Mouse (Mus musculus) cerebellum, postnatal 4 days (tissue): ENCODE measurements at regions not wholly inside any gene's neighbourhood (a gene's known extent, or its start where the extent isn't known, plus 50 kb on each side); places are given as distances from the start of the nearest gene placed in this dataset.
A peak's percentile ranks its signal among the peaks of the same experiment; 100 is the strongest.

Experiments
- DNase-seq, 2 experiments: peaks; one replicate each; pipeline ENCODE4 v3.0.0; 2022; ENCODE audit warnings: low spot score in 2 of 2, mixed read lengths in 1 of 2

DNA sequence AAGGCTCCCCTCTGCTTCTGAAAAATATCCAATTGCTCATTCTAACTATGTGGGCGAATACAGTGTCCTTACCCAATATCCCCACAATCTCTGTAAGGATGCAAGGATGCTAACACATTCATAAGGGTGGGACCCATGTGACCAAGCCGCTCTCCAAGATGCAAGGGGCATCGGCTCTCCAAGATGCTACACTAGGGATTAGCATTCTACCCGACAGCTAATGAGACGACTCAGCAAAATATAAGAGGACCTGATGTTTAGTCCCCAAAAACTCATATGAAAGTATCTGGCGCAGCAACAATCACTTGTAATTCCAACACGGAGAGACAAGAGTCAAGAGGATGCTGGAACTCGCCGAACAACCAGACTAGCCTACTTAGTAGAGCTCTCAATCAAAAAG is 299.6 kb upstream of the Jmjd1c start:
- no peak for DNase-seq

GRCm38 (mm10) chr10:66802691-66803090 is 293.2 kb upstream of the Jmjd1c start:
- no peak for DNase-seq

DNA sequence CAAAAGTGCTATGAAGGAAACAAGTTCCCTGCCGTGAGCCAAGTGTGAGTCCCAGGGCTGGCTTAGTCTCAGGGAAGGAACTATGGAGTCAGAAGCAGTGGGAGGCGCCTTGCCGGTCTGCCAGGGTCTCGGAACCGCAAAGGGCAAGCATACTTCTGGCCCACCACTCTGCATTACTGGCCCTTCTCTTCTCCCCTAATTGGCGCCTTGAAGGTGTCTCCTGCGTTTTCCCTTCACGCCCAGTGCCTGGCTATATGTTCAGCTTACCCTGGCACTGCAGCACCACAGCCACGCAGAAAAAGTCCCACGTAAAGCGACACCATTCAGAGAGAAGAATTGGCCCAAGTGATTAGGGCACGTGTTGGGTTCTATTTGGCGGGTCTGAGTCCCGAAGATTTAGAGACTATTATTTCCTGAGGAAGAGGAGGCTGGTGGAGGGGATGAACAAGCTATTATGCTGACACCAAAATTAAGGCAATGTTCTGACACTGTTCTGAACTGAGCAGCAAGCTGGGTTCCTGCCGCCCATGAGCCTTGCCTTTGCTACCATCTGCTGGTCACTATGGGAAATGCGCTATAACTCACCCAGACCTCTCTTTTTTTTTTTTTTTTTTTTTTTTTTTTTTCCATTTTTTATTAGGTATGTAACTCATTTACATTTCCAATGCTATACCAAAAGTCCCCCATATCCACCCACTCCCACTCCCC is 288.5 kb upstream of the Jmjd1c start:
- DNase-seq: peak; percentile 45 to 73

DNA sequence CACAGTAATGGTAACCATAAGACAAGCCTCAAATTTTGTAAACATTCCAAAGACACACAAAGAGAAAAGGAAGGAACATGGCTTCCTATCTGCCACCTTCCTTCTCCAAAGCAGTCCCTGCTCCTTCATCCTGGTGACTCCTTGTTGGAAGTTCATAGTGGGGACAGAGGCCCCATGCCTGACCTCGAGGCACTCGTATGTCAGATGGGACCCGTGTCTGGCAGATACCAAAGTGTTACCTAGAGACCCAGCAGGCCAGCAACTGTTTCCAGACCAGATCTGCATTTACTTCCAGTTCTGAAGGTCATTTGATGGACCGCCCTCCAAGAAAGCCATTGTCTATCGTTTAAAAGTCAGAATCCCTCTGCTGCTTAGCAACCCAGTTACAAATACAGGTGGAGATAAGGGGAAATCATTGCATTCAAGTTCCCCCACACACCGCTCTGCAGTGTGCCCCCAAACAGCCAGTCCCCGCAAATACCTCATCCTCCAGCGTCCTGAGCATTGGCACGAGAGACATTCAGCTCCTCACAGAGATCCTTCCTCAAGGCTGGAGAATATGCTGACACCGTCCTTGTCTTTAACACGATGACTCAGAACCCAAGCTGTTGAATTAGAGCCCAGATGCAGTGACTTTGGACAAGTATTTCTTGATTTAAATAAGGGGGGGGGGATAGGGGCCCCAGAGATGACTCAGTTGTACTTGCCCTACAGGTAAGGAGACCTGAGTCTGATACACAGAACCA is 283.2 kb upstream of the Jmjd1c start:
- DNase-seq: no peak

- no peak for DNase-seq
Measured at GRCm38 (mm10) chr10:66813850-66814564, 281.9 kb upstream of the Jmjd1c start.

GRCm38 (mm10) chr10:66814565-66815201 is 281.2 kb upstream of the Jmjd1c start:
- DNase-seq: peak; percentile 73 to 85

DNA sequence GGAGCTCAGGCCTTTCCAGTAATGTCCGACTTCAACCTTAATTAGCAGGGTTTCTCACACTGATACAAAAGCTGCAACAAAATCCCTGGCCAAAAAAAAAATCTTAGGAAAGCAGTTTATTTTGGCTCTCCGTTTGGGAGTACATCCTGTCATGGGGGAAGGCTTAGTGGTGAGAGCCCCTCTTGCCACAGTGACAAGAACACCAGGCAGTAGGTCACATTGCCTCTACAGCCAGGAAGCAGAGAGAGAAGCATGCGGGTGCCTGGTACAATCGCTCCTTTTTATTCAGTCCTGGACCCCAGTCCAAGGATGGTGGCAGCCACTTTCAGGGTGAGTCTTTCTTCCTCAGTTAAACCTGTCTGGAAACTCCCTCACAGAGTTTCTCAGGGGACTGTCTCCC is 280.0 kb upstream of the Jmjd1c start:
- DNase-seq: no peak

DNA sequence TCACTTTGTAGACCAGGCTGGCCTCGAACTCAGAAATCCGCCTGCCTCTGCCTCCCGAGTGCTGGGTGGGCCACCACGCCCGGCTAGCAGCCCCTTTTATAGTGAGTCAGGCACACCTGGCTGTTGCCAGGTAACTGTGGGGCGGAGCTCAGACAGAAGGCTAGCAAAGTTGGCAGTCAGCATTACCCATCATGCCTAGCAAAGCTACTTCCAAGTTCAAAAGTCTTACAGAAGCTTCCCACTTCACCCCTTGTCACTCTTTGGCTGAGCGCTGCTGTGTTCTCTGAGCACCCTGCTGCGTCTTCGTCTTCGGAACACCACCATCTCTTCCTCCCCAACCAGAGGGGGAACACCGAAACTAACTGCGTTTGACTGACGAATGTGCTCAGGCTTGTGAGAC is 279.1 kb upstream of the Jmjd1c start:
- no peak for DNase-seq

- DNase-seq: no peak
Measured at GRCm38 (mm10) chr10:66817876-66818275, 278.0 kb upstream of the Jmjd1c start.

GRCm38 (mm10) chr10:66819517-66819916 is 276.4 kb upstream of the Jmjd1c start:
- no peak for DNase-seq

- DNase-seq: no peak
Measured at GRCm38 (mm10) chr10:66825737-66826136, 270.2 kb upstream of the Jmjd1c start.

- no peak for DNase-seq
Measured at GRCm38 (mm10) chr10:66826327-66826726, 269.6 kb upstream of the Jmjd1c start.

DNA sequence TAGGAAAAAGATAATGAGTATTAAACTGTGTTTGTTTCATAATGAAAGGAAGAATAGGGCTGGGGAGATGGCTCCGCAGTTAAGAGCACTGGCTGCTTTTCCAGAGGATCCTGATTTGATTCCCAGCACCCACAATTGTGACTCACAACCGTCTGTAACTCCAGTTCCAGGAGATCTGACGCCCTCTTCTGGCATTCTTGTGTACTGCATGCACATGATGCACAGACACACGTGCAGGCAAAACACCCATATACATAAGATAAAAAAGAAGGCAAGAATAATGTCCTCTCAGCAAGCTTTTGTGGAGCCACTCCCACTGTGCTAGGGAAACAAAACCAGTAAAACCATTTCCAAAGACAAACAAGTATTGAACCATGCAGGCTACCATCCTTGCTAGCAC is 261.0 kb upstream of the Jmjd1c start:
- DNase-seq: no peak

- no peak for DNase-seq
Measured at GRCm38 (mm10) chr10:66839058-66839457, 256.9 kb upstream of the Jmjd1c start.

DNA sequence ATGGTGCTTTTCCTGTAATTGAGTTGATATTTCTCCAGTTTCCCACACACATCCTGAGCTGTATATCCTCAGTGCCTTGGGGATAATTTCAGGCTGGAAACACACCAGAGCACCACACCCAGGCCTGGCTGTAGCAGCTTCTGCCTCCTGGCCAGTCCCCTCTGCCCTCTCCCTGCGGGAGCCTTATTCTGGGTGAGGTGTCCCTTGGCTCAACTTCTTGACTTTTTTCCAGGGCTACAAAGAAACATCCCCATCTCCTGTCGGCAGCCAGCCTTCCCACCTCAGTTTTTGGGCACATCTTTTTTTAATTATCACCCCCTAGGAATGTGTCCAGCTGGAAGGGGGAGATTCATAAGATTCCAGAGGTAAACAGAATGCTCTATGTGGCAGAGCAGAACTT is 252.7 kb upstream of the Jmjd1c start:
- no peak for DNase-seq

GRCm38 (mm10) chr10:66848778-66849177 is 247.1 kb upstream of the Jmjd1c start:
- no peak for DNase-seq

- DNase-seq: no peak
Measured at GRCm38 (mm10) chr10:66849681-66850080, 246.2 kb upstream of the Jmjd1c start.

GRCm38 (mm10) chr10:66850972-66851478 is 244.9 kb upstream of the Jmjd1c start:
- DNase-seq: no peak

GRCm38 (mm10) chr10:66851841-66852240 is 244.1 kb upstream of the Jmjd1c start:
- DNase-seq: no peak

GRCm38 (mm10) chr10:66852708-66853107 is 243.2 kb upstream of the Jmjd1c start:
- DNase-seq: no peak

DNA sequence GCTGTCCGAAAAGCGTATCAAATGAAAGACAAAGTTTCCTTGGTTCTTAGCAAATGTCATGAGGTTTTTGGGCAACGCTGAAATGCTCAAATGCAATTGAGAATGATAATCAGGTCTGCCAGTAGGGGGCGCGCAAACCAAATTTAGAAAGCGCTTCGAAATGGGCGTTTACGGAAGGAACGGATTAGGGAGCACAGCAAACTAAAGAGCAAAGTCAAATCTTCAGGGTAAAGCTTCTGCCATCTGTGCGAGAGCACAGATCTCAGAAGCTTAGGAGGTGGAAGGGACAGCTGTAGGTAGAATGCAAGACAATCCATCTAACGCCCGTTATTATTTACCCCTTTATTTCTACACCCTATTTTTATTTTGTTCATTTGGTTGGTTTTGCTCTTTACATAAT is 242.7 kb upstream of the Jmjd1c start:
- peak; percentile 78 to 87 for DNase-seq

- DNase-seq: no peak
Measured at GRCm38 (mm10) chr10:66854895-66855294, 241.0 kb upstream of the Jmjd1c start.
